Mouse (Mus musculus) MEL (cell line): ENCODE measurements around the gene Otulinl. TPM values are rescaled to one million over a fixed set of nuclear protein-coding genes. Genes with fewer than 3 reads are reported as not detected.

ENCODE experiments used
- DNase-seq: peaks from one replicate; pipeline ENCODE4 v3.0.0; 2011; ENCODE audit warnings: low read depth, low spot score
- H3K27ac ChIP-seq: 2 replicates; pipeline ENCODE4 v1.5.1; 2012; ENCODE audit warnings: low read depth, mild to moderate bottlenecking, control low read depth, low read length, moderate library complexity; ENCODE audit not compliant: control insufficient read depth
- H3K27me3 ChIP-seq, 2 experiments: fragments of 150-350 bp in 1 of 2; sonication (generic) in 1 of 2; 2 replicates each; pipeline ENCODE4 v1.6.1; 2012; ENCODE audit warnings: low read length in 2 of 2, mild to moderate bottlenecking in 2 of 2, improper control_type of control experiment in 1 of 2, moderate library complexity in 1 of 2; ENCODE audit not compliant: insufficient read depth in 2 of 2, control insufficient read depth in 1 of 2
- H3K36me3 ChIP-seq, 2 experiments: 2 replicates each; pipeline ENCODE4 v1.6.1; 2012 to 2014; ENCODE audit warnings: low read length in 2 of 2, improper control_type of control experiment in 1 of 2, inconsistent platforms in 1 of 2, mild to moderate bottlenecking in 1 of 2; ENCODE audit not compliant: insufficient read depth in 2 of 2, control insufficient read depth in 1 of 2
- H3K4me1 ChIP-seq, 2 experiments: fragments of 150-350 bp in 1 of 2; sonication (generic) in 1 of 2; 2 replicates each; pipeline ENCODE4 v1.6.1; 2012; ENCODE audit warnings: low read length in 2 of 2, improper control_type of control experiment in 1 of 2, mild to moderate bottlenecking in 1 of 2; ENCODE audit not compliant: insufficient read depth in 2 of 2, control insufficient read depth in 1 of 2
- H3K4me3 ChIP-seq, 2 experiments: fragments of 150-350 bp in 1 of 2; sonication (generic) in 1 of 2; 2 replicates each; pipeline ENCODE4 v1.5.1; 2012; ENCODE audit warnings: low read depth in 2 of 2, low read length in 2 of 2, mild to moderate bottlenecking in 2 of 2, moderate library complexity in 2 of 2, control low read depth in 1 of 2, improper control_type of control experiment in 1 of 2; ENCODE audit not compliant: control insufficient read depth in 1 of 2, insufficient read depth in 1 of 2
- H3K79me2 ChIP-seq: 2 replicates; pipeline ENCODE4 v1.6.1; 2012; ENCODE audit warnings: mild to moderate bottlenecking, low read length, moderate library complexity; ENCODE audit not compliant: control insufficient read depth, poor library complexity, insufficient read depth
- H3K9ac ChIP-seq: 2 replicates; pipeline ENCODE4 v1.6.1; 2012; ENCODE audit warnings: low read depth, mild to moderate bottlenecking, control low read depth, low read length, moderate library complexity; ENCODE audit not compliant: control insufficient read depth, poor library complexity, severe bottlenecking
- H3K9me3 ChIP-seq: fragments of 150-350 bp; sonication (generic); replicated peaks from 2 replicates; pipeline ENCODE4 v1.6.1; 2012; ENCODE audit warnings: mild to moderate bottlenecking, low read length, improper control_type of control experiment, moderate library complexity; ENCODE audit not compliant: insufficient read depth
- BHLHE40 ChIP-seq: IDR thresholded peaks from 2 replicates; pipeline ENCODE4 v1.6.1; 2012; ENCODE audit warnings: low read depth, mild to moderate bottlenecking, inconsistent platforms, low read length, improper control_type of control experiment, borderline replicate concordance
- ELF1 ChIP-seq: IDR thresholded peaks from 2 replicates; pipeline ENCODE4 v1.6.1; 2014; ENCODE audit warnings: low read depth, mild to moderate bottlenecking, inconsistent platforms, low read length, improper control_type of control experiment, moderate library complexity
- EP300 ChIP-seq, 2 experiments: IDR thresholded peaks; 2 replicates each; pipeline ENCODE4 v1.6.1; 2011; ENCODE audit warnings: improper control_type of control experiment in 2 of 2, low read length in 2 of 2, low read depth in 1 of 2, mild to moderate bottlenecking in 1 of 2
- GABPA ChIP-seq: IDR thresholded peaks from 2 replicates; pipeline ENCODE4 v1.6.1; 2012; ENCODE audit warnings: low read depth, mild to moderate bottlenecking, inconsistent platforms, low read length, improper control_type of control experiment, moderate library complexity
- GATA1 ChIP-seq: IDR thresholded peaks from 2 replicates; pipeline ENCODE4 v1.6.1; 2011; ENCODE audit warnings: low read depth, low read length, improper control_type of control experiment
- KAT2A ChIP-seq: conservative IDR thresholded peaks from 2 replicates; pipeline ENCODE4 v1.6.1; 2012; ENCODE audit warnings: low read depth, low read length, improper control_type of control experiment, inconsistent platforms
- MAX ChIP-seq: IDR thresholded peaks from 2 replicates; pipeline ENCODE4 v1.6.1; 2011; ENCODE audit warnings: low read length, improper control_type of control experiment
- MEF2A ChIP-seq: IDR thresholded peaks from 2 replicates; pipeline ENCODE4 v1.6.1; 2014; ENCODE audit warnings: low read depth, mild to moderate bottlenecking, inconsistent platforms, low read length, improper control_type of control experiment; ENCODE audit not compliant: poor library complexity, insufficient replicate concordance, severe bottlenecking; ENCODE audit errors: extremely low read depth
- MYC ChIP-seq: IDR thresholded peaks from 2 replicates; pipeline ENCODE4 v1.6.1; 2011; ENCODE audit warnings: low read depth, mild to moderate bottlenecking, low read length, improper control_type of control experiment, moderate library complexity
- NRF1 ChIP-seq: IDR thresholded peaks from 2 replicates; pipeline ENCODE4 v1.6.1; 2014; ENCODE audit warnings: low read depth, mild to moderate bottlenecking, inconsistent platforms, low read length, improper control_type of control experiment, moderate library complexity; ENCODE audit not compliant: poor library complexity, insufficient read depth, severe bottlenecking
- POLR2A ChIP-seq, 2 experiments: IDR thresholded peaks; 2 replicates each; pipeline ENCODE4 v1.6.1; 2011 to 2012; ENCODE audit warnings: low read length in 2 of 2, mild to moderate bottlenecking in 2 of 2, control low read depth in 1 of 2, improper control_type of control experiment in 1 of 2, low read depth in 1 of 2, moderate library complexity in 1 of 2; ENCODE audit not compliant: control insufficient read depth in 1 of 2, insufficient read depth in 1 of 2, poor library complexity in 1 of 2
- RAD21 ChIP-seq: IDR thresholded peaks from 2 replicates; pipeline ENCODE4 v1.6.1; 2011; ENCODE audit warnings: mild to moderate bottlenecking, low read depth, low read length, improper control_type of control experiment
- RCOR1 ChIP-seq: IDR thresholded peaks from 2 replicates; pipeline ENCODE4 v1.6.1; 2012; ENCODE audit warnings: low read depth, mild to moderate bottlenecking, inconsistent platforms, low read length, improper control_type of control experiment
- SMC3 ChIP-seq: IDR thresholded peaks from 2 replicates; pipeline ENCODE4 v1.6.1; 2011; ENCODE audit warnings: low read depth, low read length, improper control_type of control experiment
- TAL1 ChIP-seq: IDR thresholded peaks from 2 replicates; pipeline ENCODE4 v1.6.1; 2012; ENCODE audit warnings: mild to moderate bottlenecking, inconsistent platforms, low read length, moderate library complexity, mixed read lengths
- TBP ChIP-seq: IDR thresholded peaks from 2 replicates; pipeline ENCODE4 v1.8.0; 2011; ENCODE audit warnings: low read depth, low read length, improper control_type of control experiment
- USF1 ChIP-seq: IDR thresholded peaks from 2 replicates; pipeline ENCODE4 v1.6.1; 2014; ENCODE audit warnings: low read depth, mild to moderate bottlenecking, inconsistent platforms, low read length, improper control_type of control experiment, moderate library complexity
- USF2 ChIP-seq, 2 experiments: IDR thresholded peaks; 2 replicates each; pipeline ENCODE4 v1.6.1; 2011 to 2012; ENCODE audit warnings: improper control_type of control experiment in 2 of 2, low read length in 2 of 2, borderline replicate concordance in 1 of 2, inconsistent platforms in 1 of 2, low read depth in 1 of 2, mild to moderate bottlenecking in 1 of 2; ENCODE audit not compliant: insufficient read depth in 1 of 2
- ZC3H11A ChIP-seq: IDR thresholded peaks from 2 replicates; pipeline ENCODE4 v1.6.1; 2012; ENCODE audit warnings: low read depth, mild to moderate bottlenecking, inconsistent platforms, low read length, improper control_type of control experiment
- polyA plus RNA-seq, 2 experiments: library from polyadenylated mRNA; stranded (reverse) in 1 of 2; unstranded in 1 of 2; fragments of >175 nt in 1 of 2; fragments of >200 nt in 1 of 2; gene quantifications; 2 replicates each; pipeline versions ENCODE4 v1.2.1 to v1.2.4; 2012; ENCODE audit warnings: low replicate concordance in 2 of 2, low read depth in 1 of 2; ENCODE audit not compliant: insufficient read length in 2 of 2, insufficient read depth in 1 of 2, missing spikeins in 1 of 2
- total RNA-seq: library from RNA; depleted of rRNA; stranded (reverse); fragments of 300-350 nt; gene quantifications from 2 replicates; pipeline ENCODE4 v1.2.3, GENCODE M21; 2012

Gene Otulinl
- total and polyA plus RNA-seq, 3 experiments = 0.14 to 0.50 TPM; not detected in 1

DNA sequence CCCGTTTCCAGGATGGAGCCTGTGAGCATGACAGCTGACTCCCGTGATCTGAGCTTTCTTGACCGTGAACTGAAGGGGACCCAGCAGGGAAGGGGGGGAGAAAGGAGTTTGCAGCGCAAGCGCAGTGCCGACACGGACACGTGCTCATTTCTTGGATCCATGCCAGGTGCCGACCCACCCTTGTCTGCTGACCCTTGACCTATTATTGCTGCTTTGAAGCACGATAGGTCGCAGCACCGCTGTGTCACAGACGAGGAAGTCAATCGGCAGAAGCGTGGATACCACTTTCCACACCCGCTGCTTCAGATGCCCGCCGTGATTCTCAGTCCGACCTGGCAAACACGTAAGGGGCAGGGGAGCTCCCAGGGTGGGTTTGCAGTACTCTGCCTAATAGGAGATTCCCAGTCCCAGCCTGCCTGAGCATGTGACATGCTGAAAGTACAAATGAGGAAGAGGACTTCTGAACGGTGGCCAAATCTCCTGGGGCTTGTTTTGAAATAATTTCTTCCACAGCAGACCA is 15.9 kb downstream of the Otulinl start:
- Histone ChIP-seq H3K79me2 (no peaks in the 10 kb centered on the region; the same call in 1 of the 2 replicates), H3K9me3 (no peaks in the 10 kb centered on the region), H3K27me3 (no peaks in the 10 kb centered on the region), H3K4me3 (peak overlapping the region; percentile 51 to 55), H3K27ac (peak overlapping the region; percentile 58), H3K9ac (peak overlapping the region; percentile 66), H3K36me3 (peaks cover 0 to 33% of the 10 kb centered on the region in 2 experiments; a peak in 2 of 4 replicates), H3K4me1 (peaks cover 30 to 42% of the 10 kb centered on the region in 2 experiments)
- no peak for TF ChIP-seq GATA1
- no peak for TF ChIP-seq KAT2A
- peak; percentile 75; the same call in 1 of the 2 replicates for TF ChIP-seq BHLHE40
- TF ChIP-seq EP300 (IDR thresholded peaks at IDR 0.05; ENCODE audit: low read depth in 1 of 2, low read length in 2 of 2) = peak in 1 of 2 experiments; percentile 53; a peak in 1 of 4 replicates
- TF ChIP-seq USF1 = peak; percentile 85
- TF ChIP-seq RAD21 = no peak
- TF ChIP-seq RCOR1 = peak; percentile 48; the same call in 1 of the 2 replicates
- peak; percentile 35; the same call in 1 of the 2 replicates for TF ChIP-seq TBP
- 0 out of 4 replicates have a peak, but pooled peaks of 1 of the 2 experiments have one; percentile 40 for TF ChIP-seq USF2 (IDR thresholded peaks at IDR 0.05; ENCODE audit: borderline replicate concordance in 1 of 2, insufficient read depth in 1 of 2, low read depth in 1 of 2, low read length in 2 of 2)
- no peak for TF ChIP-seq SMC3
- TF ChIP-seq MYC = peak; percentile 80
- TF ChIP-seq MAX = peak; percentile 94
- peak in 1 of 2 experiments; percentile 28; a peak in 1 of 4 replicates for TF ChIP-seq POLR2A (IDR thresholded peaks at IDR 0.05; ENCODE audit: control insufficient read depth in 1 of 2, insufficient read depth in 1 of 2, low read depth in 1 of 2, low read length in 2 of 2, poor library complexity in 1 of 2)
- TF ChIP-seq ZC3H11A = no peak
- TF ChIP-seq NRF1 = peak; percentile 79
- TF ChIP-seq ELF1 = peak; percentile 18; the same call in 1 of the 2 replicates
- DNase-seq = peak; percentile 80

GRCm38 (mm10) chr15:27664126-27664525 is 17.3 kb downstream of the Otulinl start:
- H3K27ac ChIP-seq = no peak overlapping the region
- H3K36me3 ChIP-seq = peaks cover 0 to 31% of the 10 kb centered on the region in 2 experiments; a peak in 2 of 4 replicates
- H3K9ac ChIP-seq = no peak overlapping the region
- no peaks in the 10 kb centered on the region; the same call in 1 of the 2 replicates for H3K79me2 ChIP-seq
- TF ChIP-seq MEF2A (no peak), GABPA (no peak), TAL1 (no peak), SMC3 (no peak), ELF1 (no peak), GATA1 (no peak), MYC (no peak)
- TF ChIP-seq, all 39 proteins: peak for 0
- Histone ChIP-seq H3K27me3 (no peaks in the 10 kb centered on the region), H3K9me3 (no peaks in the 10 kb centered on the region), H3K4me3 (no peak overlapping the region), H3K4me1 (peaks cover 22 to 34% of the 10 kb centered on the region in 2 experiments)
- no peak for DNase-seq
